Comparison of ENCODE assay signal across 8 mouse cellular contexts in the genomic region with DNA sequence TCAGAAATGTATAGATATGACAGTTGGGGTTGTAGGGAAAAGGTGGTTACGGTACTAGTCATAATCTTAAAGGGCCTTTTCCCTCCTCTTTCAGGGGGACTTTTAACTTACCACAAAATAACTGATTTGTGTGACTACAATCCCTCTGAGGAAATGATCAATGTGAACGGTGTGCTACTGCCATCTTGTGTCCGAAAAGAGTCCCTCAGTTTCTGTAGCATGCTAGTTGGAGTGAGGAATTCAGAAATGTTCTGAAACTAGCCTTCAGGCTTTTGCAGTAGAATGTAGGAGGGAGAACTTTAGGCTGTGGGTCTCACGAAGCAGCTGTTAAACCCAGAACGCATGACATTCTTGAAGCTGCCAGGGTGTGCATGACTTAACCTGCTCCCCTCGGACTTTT.
DNase-seq lines count a peak whose midpoint lies in the region; ATAC-seq and TF ChIP-seq lines count a peak whose summit lies in the region.

No protein-coding gene starts in this region.

- H3K4me3 ChIP-seq in forebrain, embryonic 11.5 days (ENCODE audit: low read depth, low read length), result no peak overlapping the region
- H3K4me3 ChIP-seq in forebrain, embryonic 16.5 days (replicated peaks; ENCODE audit: low read length), result no peak overlapping the region
- H3K4me3 ChIP-seq in intestine, postnatal 0 days (ENCODE audit: low read depth, low read length), result no peak overlapping the region
- H3K4me3 ChIP-seq in limb, embryonic 10.5 days, result no peak overlapping the region

- H3K4me2 ChIP-seq in forebrain, embryonic 11.5 days (ENCODE audit: low read depth, low read length, severe bottlenecking), result no peak overlapping the region
- H3K4me2 ChIP-seq in forebrain, embryonic 16.5 days (ENCODE audit: low read length), result no peak overlapping the region
- H3K4me2 ChIP-seq in intestine, postnatal 0 days (replicated peaks; ENCODE audit: low read depth), result no peak overlapping the region

- ATAC-seq in forebrain, embryonic 11.5 days (replicated peaks; ENCODE audit: low FRiP score), result 0 out of 2 replicates have a peak, but pooled peaks have one; percentile 42
- no peak for ATAC-seq in forebrain, embryonic 16.5 days
- ATAC-seq in cerebellum, adult (ENCODE audit: insufficient number of reproducible peaks, low FRiP score, low TSS enrichment), result peak; percentile 74
- peak; percentile 41; the same call in 1 of the 2 replicates for ATAC-seq in intestine, postnatal 0 days

- no peaks in the 10 kb centered on the region for H3K36me3 ChIP-seq in forebrain, embryonic 11.5 days (ENCODE audit: control insufficient read depth, insufficient read depth, low read length)
- no peaks in the 10 kb centered on the region for H3K36me3 ChIP-seq in forebrain, embryonic 16.5 days (ENCODE audit: control insufficient read depth, insufficient read depth)
- no peaks in the 10 kb centered on the region for H3K36me3 ChIP-seq in intestine, postnatal 0 days (ENCODE audit: control insufficient read depth, insufficient read depth)
- H3K36me3 ChIP-seq in limb, embryonic 10.5 days, result no peaks in the 10 kb centered on the region

- no peaks in the 10 kb centered on the region for H3K9me3 ChIP-seq in forebrain, embryonic 11.5 days (ENCODE audit: control insufficient read depth, low read length)
- H3K9me3 ChIP-seq in forebrain, embryonic 16.5 days (ENCODE audit: control insufficient read depth, low read length), result no peaks in the 10 kb centered on the region
- H3K9me3 ChIP-seq in intestine, postnatal 0 days (ENCODE audit: control insufficient read depth), result no peaks in the 10 kb centered on the region
- H3K9me3 ChIP-seq in limb, embryonic 10.5 days (replicated peaks), result no peaks in the 10 kb centered on the region

- no peak overlapping the region for H3K27ac ChIP-seq in forebrain, embryonic 11.5 days (ENCODE audit: low read depth, low read length)
- no peak overlapping the region for H3K27ac ChIP-seq in forebrain, embryonic 16.5 days (ENCODE audit: low read length)
- no peak overlapping the region for H3K27ac ChIP-seq in intestine, postnatal 0 days (ENCODE audit: low read depth, low read length)
- H3K27ac ChIP-seq in limb, embryonic 10.5 days, result no peak overlapping the region

- H3K4me1 ChIP-seq in forebrain, embryonic 11.5 days (replicated peaks; ENCODE audit: control insufficient read depth, insufficient read depth, low read length), result no peaks in the 10 kb centered on the region
- H3K4me1 ChIP-seq in forebrain, embryonic 16.5 days (replicated peaks; ENCODE audit: control insufficient read depth, insufficient read depth, low read length), result no peaks in the 10 kb centered on the region
- no peaks in the 10 kb centered on the region for H3K4me1 ChIP-seq in intestine, postnatal 0 days (replicated peaks; ENCODE audit: control insufficient read depth, insufficient read depth, low read length)
- no peaks in the 10 kb centered on the region; the same call in 1 of the 2 replicates for H3K4me1 ChIP-seq in limb, embryonic 10.5 days

- WGBS in forebrain, embryonic 11.5 days, result 33% methylated on average over 6 of the region's 6 CpGs
- WGBS in forebrain, embryonic 16.5 days, result 38% methylated on average over 6 of the region's 6 CpGs
- WGBS in intestine, postnatal 0 days, result 18% methylated on average over 6 of the region's 6 CpGs
- WGBS in limb, embryonic 10.5 days, result 28% methylated on average over 6 of the region's 6 CpGs

- DNase-seq in forebrain, embryonic 11.5 days (ENCODE audit: low spot score), result peak; percentile 60
- peak; percentile 88 for DNase-seq in forelimb bud, embryonic 11.5 days (ENCODE audit: low read depth, low spot score)
- DNase-seq in limb, embryonic 10.5 days (ENCODE audit: low spot score), result peak; percentile 78
- peak; percentile 14 for DNase-seq in ovary, adult 18-20 months (ENCODE audit: low spot score)
- no peak for DNase-seq in spleen, postnatal 4 days (ENCODE audit: low spot score in 2 of 2)

- peak; percentile 94 for TF ChIP-seq CTCF in intestine, postnatal 0 days (IDR thresholded peaks at IDR 0.05; ENCODE audit: low read depth)

- no peaks in the 10 kb centered on the region for H3K27me3 ChIP-seq in forebrain, embryonic 11.5 days (ENCODE audit: control insufficient read depth, insufficient read depth, low read length)
- no peaks in the 10 kb centered on the region for H3K27me3 ChIP-seq in forebrain, embryonic 16.5 days (replicated peaks; ENCODE audit: control insufficient read depth, insufficient read depth, low read length)
- no peaks in the 10 kb centered on the region for H3K27me3 ChIP-seq in intestine, postnatal 0 days (replicated peaks; ENCODE audit: control insufficient read depth, insufficient read depth, low read length)
- H3K27me3 ChIP-seq in limb, embryonic 10.5 days (ENCODE audit: low read depth, poor library complexity, severe bottlenecking), result no peaks in the 10 kb centered on the region

- no peak overlapping the region for H3K9ac ChIP-seq in forebrain, embryonic 11.5 days (ENCODE audit: low read length)
- H3K9ac ChIP-seq in forebrain, embryonic 16.5 days (replicated peaks; ENCODE audit: low read depth, low read length), result no peak overlapping the region
- H3K9ac ChIP-seq in intestine, postnatal 0 days (ENCODE audit: low read depth, low read length), result no peak overlapping the region

Comparison
In these comparisons a context has a peak if more than half of its experiments do, and no peak if none do; other contexts are left out.
1. DNase-seq: peak in forebrain, embryonic 11.5 days (single experiment), forelimb bud, embryonic 11.5 days (single experiment), limb, embryonic 10.5 days (single experiment) and ovary, adult 18-20 months (single experiment); none in spleen, postnatal 4 days (0 of 2).